In genomic region chr2:139334681-139335080, GRCm38 (mm10) we compare ENCODE assay signal across 24 mouse cellular contexts.
DNase-seq lines count a peak whose midpoint lies in the region; ATAC-seq and TF ChIP-seq lines count a peak whose summit lies in the region.
"Had no signal": no experiment of that assay in that cellular context is flagged by ENCODE, and none has a peak within 500 bp of the region (broad histone marks: within the 10 kb centered on the region; RNA-seq: fewer than 3 reads in every experiment).

No protein-coding gene starts in this region.

- H3K4me1 ChIP-seq in hindbrain, embryonic 13.5 days (replicated peaks): peaks cover 5% of the 10 kb centered on the region; the same call in 1 of the 2 replicates
- H3K4me1 ChIP-seq in hindbrain, embryonic 11.5 days (replicated peaks; ENCODE audit: control insufficient read depth, insufficient read depth, low read length): no peaks in the 10 kb centered on the region
- H3K4me1 ChIP-seq in neural tube, embryonic 13.5 days (replicated peaks): peaks cover 11% of the 10 kb centered on the region
- 0 out of 2 replicates have a peak, but pooled peaks cover 3% of the 10 kb centered on the region for H3K4me1 ChIP-seq in olfactory bulb, adult 2 months (ENCODE audit: control insufficient read depth, insufficient read depth, low read length)
- H3K4me1 ChIP-seq: embryonic facial prominence, embryonic 15.5 days; forebrain, embryonic 15.5 days; liver, embryonic 13.5 days had no signal

- ATAC-seq in hindbrain, embryonic 13.5 days (ENCODE audit: low FRiP score): no peak
- ATAC-seq in hindbrain, embryonic 11.5 days (ENCODE audit: low FRiP score): no peak
- ATAC-seq in neural tube, embryonic 13.5 days (ENCODE audit: low read depth): no peak
- ATAC-seq: forebrain, embryonic 15.5 days; intestine, postnatal 0 days had no signal

- no peak for DNase-seq in hindbrain, embryonic 11.5 days (ENCODE audit: low spot score)
- peak; percentile 2 for DNase-seq in left cerebral cortex, postnatal 4 days
- DNase-seq in left cerebral cortex, postnatal 36 days (ENCODE audit: low spot score in 2 of 2): no peak
- no peak for DNase-seq in neural tube, embryonic 10.5 days (ENCODE audit: extremely low spot score, low spot score)
- no peak for DNase-seq in gastrocnemius, postnatal 14 days
- DNase-seq: adrenal gland, adult 2 months; cerebellum, adult 2 months; embryo, embryonic 11 days; gastrocnemius, postnatal 25 days; heart, adult 2 months; heart, postnatal 4 days; kidney, postnatal 25 days; liver, embryonic 13.5 days; lung, adult 2 months; right cerebral cortex, postnatal 14 days; spleen, adult 18-20 months; thymus, postnatal 25 days had no signal

- WGBS in hindbrain, embryonic 13.5 days: 74% methylated on average over 1 of the region's 1 CpGs
- WGBS in hindbrain, embryonic 11.5 days: 62% methylated on average over 1 of the region's 1 CpGs
- WGBS in neural tube, embryonic 13.5 days: 24% methylated on average over 1 of the region's 1 CpGs
- 18% methylated on average over 1 of the region's 1 CpGs for WGBS in olfactory bulb, adult 2 months

- H3K4me3 ChIP-seq in hindbrain, embryonic 13.5 days: no peak overlapping the region
- H3K4me3 ChIP-seq in hindbrain, embryonic 11.5 days (ENCODE audit: low read depth, low read length): no peak overlapping the region
- no peak overlapping the region for H3K4me3 ChIP-seq in neural tube, embryonic 13.5 days
- no peak overlapping the region for H3K4me3 ChIP-seq in olfactory bulb, adult 2 months (ENCODE audit: insufficient read depth, low read depth, low read length)
- H3K4me3 ChIP-seq: embryonic facial prominence, embryonic 15.5 days; forebrain, embryonic 15.5 days; heart, adult 2 months; liver, embryonic 13.5 days; midbrain, embryonic 12.5 days had no signal

- H3K27ac ChIP-seq in hindbrain, embryonic 13.5 days: peak overlapping the region; percentile 24; the same call in 1 of the 2 replicates
- no peak overlapping the region for H3K27ac ChIP-seq in hindbrain, embryonic 11.5 days (ENCODE audit: low read depth, low read length)
- H3K27ac ChIP-seq in neural tube, embryonic 13.5 days (replicated peaks): peak overlapping the region; percentile 25; the same call in 1 of the 2 replicates
- peak overlapping the region; percentile 36 for H3K27ac ChIP-seq in olfactory bulb, adult 2 months (ENCODE audit: insufficient read depth, low read depth, low read length)
- H3K27ac ChIP-seq: embryonic facial prominence, embryonic 15.5 days; forebrain, embryonic 15.5 days; heart, adult 2 months; liver, embryonic 13.5 days; midbrain, embryonic 12.5 days had no signal

- intact Hi-C loops in left cerebral cortex, postnatal 4 days (cut with DNase I): no loop called here
- intact Hi-C loops in left cerebral cortex, postnatal 36 days (cut with DNase I): no loop called here
- intact Hi-C loops in gastrocnemius, postnatal 14 days (cut with DNase I; ENCODE audit: low total_unique reads): no loop called here

- no peaks in the 10 kb centered on the region for H3K27me3 ChIP-seq in hindbrain, embryonic 13.5 days
- H3K27me3 ChIP-seq in hindbrain, embryonic 11.5 days (ENCODE audit: control insufficient read depth, insufficient read depth, low read length): no peaks in the 10 kb centered on the region
- no peaks in the 10 kb centered on the region for H3K27me3 ChIP-seq in neural tube, embryonic 13.5 days
- H3K27me3 ChIP-seq: embryonic facial prominence, embryonic 15.5 days; forebrain, embryonic 15.5 days; liver, embryonic 13.5 days; midbrain, embryonic 12.5 days had no signal

- H3K9ac ChIP-seq in hindbrain, embryonic 13.5 days: no peak overlapping the region
- no peak overlapping the region for H3K9ac ChIP-seq in hindbrain, embryonic 11.5 days (ENCODE audit: low read depth, low read length)
- no peak overlapping the region for H3K9ac ChIP-seq in neural tube, embryonic 13.5 days
- H3K9ac ChIP-seq: embryonic facial prominence, embryonic 15.5 days; forebrain, embryonic 15.5 days; liver, embryonic 13.5 days; midbrain, embryonic 12.5 days had no signal

- H3K4me2 ChIP-seq in hindbrain, embryonic 13.5 days: no peak overlapping the region
- H3K4me2 ChIP-seq in hindbrain, embryonic 11.5 days (replicated peaks; ENCODE audit: low read depth, low read length): no peak overlapping the region
- no peak overlapping the region for H3K4me2 ChIP-seq in neural tube, embryonic 13.5 days
- H3K4me2 ChIP-seq: embryonic facial prominence, embryonic 15.5 days; forebrain, embryonic 15.5 days; liver, embryonic 13.5 days; midbrain, embryonic 12.5 days had no signal

- TF ChIP-seq CTCF in olfactory bulb, adult 2 months (IDR thresholded peaks at IDR 0.05; ENCODE audit: insufficient read depth, low read depth, low read length): no peak

- no peak for TF ChIP-seq POLR2A in olfactory bulb, adult 2 months (IDR thresholded peaks at IDR 0.05; ENCODE audit: insufficient read depth, low read depth, low read length)

- H3K36me3 ChIP-seq in hindbrain, embryonic 13.5 days: no peaks in the 10 kb centered on the region
- no peaks in the 10 kb centered on the region for H3K36me3 ChIP-seq in hindbrain, embryonic 11.5 days (ENCODE audit: control insufficient read depth, insufficient read depth, low read length)
- no peaks in the 10 kb centered on the region for H3K36me3 ChIP-seq in neural tube, embryonic 13.5 days
- H3K36me3 ChIP-seq: embryonic facial prominence, embryonic 15.5 days; forebrain, embryonic 15.5 days; liver, embryonic 13.5 days; midbrain, embryonic 12.5 days had no signal

- H3K9me3 ChIP-seq in hindbrain, embryonic 13.5 days: no peaks in the 10 kb centered on the region
- H3K9me3 ChIP-seq in hindbrain, embryonic 11.5 days (ENCODE audit: control insufficient read depth, low read length): no peaks in the 10 kb centered on the region
- no peaks in the 10 kb centered on the region for H3K9me3 ChIP-seq in neural tube, embryonic 13.5 days
- H3K9me3 ChIP-seq: embryonic facial prominence, embryonic 15.5 days; forebrain, embryonic 15.5 days; liver, embryonic 13.5 days; midbrain, embryonic 12.5 days had no signal
